Mouse (Mus musculus) midbrain, embryonic 10.5 days (tissue): ENCODE data around the gene Rfx7. TPM values are rescaled to one million over a fixed set of nuclear protein-coding genes. Genes with fewer than 3 reads are reported as not detected.

Experiments used
- DNase-seq: peaks from one replicate; pipeline ENCODE4 v3.0.0-alpha.2; 2017; ENCODE audit warnings: low spot score
- H3K27ac ChIP-seq: fragments of 300-500 bp; sonication (generic); replicated peaks from 2 replicates; pipeline ENCODE4 v1.5.1; 2016; ENCODE audit warnings: mild to moderate bottlenecking
- H3K27me3 ChIP-seq: fragments of 300-500 bp; sonication (generic); 2 replicates; pipeline ENCODE4 v1.6.1; 2016; ENCODE audit warnings: low read depth, mild to moderate bottlenecking; ENCODE audit not compliant: poor library complexity, severe bottlenecking
- H3K36me3 ChIP-seq: fragments of 300-500 bp; sonication (generic); 2 replicates; pipeline ENCODE4 v1.6.1; 2016; ENCODE audit warnings: mild to moderate bottlenecking, moderate library complexity
- H3K4me1 ChIP-seq: fragments of 300-500 bp; sonication (generic); 2 replicates; pipeline ENCODE4 v1.6.1; 2016
- H3K4me3 ChIP-seq: fragments of 300-500 bp; sonication (generic); 2 replicates; pipeline ENCODE4 v1.5.1; 2016; ENCODE audit warnings: mild to moderate bottlenecking, moderate library complexity
- H3K9me3 ChIP-seq: fragments of 300-500 bp; sonication (generic); replicated peaks from 2 replicates; pipeline ENCODE4 v1.6.1; 2016; ENCODE audit warnings: mild to moderate bottlenecking
- WGBS: fragments of 180-500 bp; shearing (Covaris S2); methylation state at CpG from one replicate; pipeline ENCODE4 v1.1.7; 2016; 5-methylcytosine and 5-hydroxymethylcytosine counted together
- polyA plus RNA-seq: library from polyadenylated mRNA; unstranded; fragments of >200 nt; fragmentation: Nextera tagmentation; extraction: Ambion mirVana; gene quantifications from 2 replicates; pipeline ENCODE4 v1.2.1, GENCODE M21; 2016

Gene Rfx7
- polyA plus RNA-seq, 1 experiment from 2014 or later: 14.8 TPM

DNA sequence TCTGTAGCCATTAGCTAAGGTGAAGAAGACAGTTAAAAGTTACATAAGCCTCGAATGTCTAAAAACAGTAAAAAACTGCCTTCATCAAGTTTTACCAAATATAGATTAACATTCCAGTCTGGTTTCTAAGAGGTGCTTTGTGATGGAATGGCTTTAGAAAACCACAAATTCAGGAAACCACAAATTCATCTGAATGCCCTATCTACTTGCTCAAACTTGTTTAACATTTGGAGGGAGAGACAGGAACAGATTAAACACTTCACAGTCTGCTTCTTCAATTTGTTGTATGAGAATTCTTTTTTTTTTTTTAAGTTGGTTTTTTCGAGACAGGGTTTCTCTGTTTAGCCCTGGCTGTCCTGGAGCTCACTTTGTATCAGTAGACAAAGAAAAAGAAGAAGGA is 117.7 kb downstream of the Rfx7 start:
- peaks cover 18% of the 10 kb centered on the region for H3K4me1 ChIP-seq
- H3K27ac ChIP-seq: no peak overlapping the region
- H3K9me3 ChIP-seq: no peaks in the 10 kb centered on the region
- DNase-seq: no peak
- no peak overlapping the region for H3K4me3 ChIP-seq
- H3K27me3 ChIP-seq: no peaks in the 10 kb centered on the region
- WGBS: 74% methylated on average over 2 of the region's 2 CpGs
- no peaks in the 10 kb centered on the region for H3K36me3 ChIP-seq

DNA sequence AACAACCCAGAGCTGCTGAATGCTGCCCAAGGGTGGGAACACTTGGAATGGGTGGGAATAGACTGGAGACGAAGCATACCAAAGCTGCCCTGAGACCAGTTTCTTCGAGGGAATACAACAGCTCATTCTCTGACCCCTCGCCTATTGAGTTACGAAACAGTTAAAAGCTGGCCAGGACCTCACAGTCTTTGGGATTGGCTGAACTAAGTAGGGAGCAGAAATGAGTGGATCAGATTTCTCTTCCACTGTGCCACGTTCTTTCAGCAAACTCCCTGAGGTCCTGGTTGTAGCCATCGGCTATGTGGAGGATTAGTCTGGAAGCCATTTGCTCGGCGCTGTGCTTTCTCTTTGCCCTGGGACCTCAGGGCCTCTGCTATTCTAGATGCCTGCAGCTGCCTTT is 120.9 kb downstream of the Rfx7 start:
- peak; percentile 51 for DNase-seq
- Histone ChIP-seq H3K36me3 (no peaks in the 10 kb centered on the region), H3K4me3 (peak overlapping the region; percentile 2; the same call in 1 of the 2 replicates), H3K27me3 (no peaks in the 10 kb centered on the region), H3K9me3 (no peaks in the 10 kb centered on the region), H3K4me1 (peaks cover 49% of the 10 kb centered on the region), H3K27ac (peak overlapping the region; percentile 75)
- WGBS: 32% methylated on average over 8 of the region's 8 CpGs

DNA sequence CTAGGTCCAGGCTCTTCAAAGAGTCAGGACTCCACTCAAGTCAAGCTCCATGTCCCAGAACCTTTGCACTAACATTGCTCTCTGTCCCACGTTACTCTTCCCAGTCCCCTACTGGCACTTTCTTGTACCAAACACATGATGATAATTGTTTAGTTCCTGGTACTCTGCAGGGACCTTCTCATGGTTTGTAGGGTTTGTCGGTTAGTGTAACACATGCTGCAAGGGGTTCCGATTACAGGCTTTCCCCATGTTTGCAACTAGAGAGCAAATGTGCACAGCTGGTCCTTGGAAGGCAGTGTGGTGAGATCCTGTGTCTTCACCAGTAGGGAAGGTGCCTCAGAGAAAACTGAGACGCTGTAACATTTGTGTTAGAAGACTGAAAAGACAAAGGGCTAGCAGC is 121.5 kb downstream of the Rfx7 start:
- no peaks in the 10 kb centered on the region for H3K36me3 ChIP-seq
- no peaks in the 10 kb centered on the region for H3K9me3 ChIP-seq
- H3K27ac ChIP-seq: peak overlapping the region; percentile 75
- no peak overlapping the region for H3K4me3 ChIP-seq
- 67% methylated on average over 4 of the region's 4 CpGs for WGBS
- H3K4me1 ChIP-seq: peaks cover 50% of the 10 kb centered on the region
- no peaks in the 10 kb centered on the region for H3K27me3 ChIP-seq
- DNase-seq: no peak

GRCm38 (mm10) chr9:72654593-72655242 is 122.7 kb downstream of the Rfx7 start:
- peaks cover 50% of the 10 kb centered on the region for H3K4me1 ChIP-seq

DNA sequence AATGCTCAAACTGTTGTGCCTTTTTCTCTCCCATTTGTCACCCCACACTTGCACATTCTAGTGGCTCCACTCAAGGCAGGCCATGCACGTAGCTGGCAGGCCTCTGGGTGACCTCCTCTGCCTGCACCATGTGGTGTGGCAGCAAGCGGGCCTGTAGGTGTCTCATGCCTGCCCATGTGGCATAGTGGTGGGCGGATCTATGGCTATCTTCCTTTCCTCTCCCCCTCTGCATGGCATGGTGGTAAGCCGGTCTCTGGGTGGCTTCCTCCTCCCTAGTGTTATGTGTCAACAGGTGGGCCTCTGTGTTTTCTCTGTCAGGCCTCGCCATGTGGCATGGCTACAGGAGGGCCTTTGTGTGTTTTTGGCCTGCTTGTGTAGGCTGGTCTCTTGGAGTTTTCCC is 123.6 kb downstream of the Rfx7 start:
- Histone ChIP-seq H3K4me1 (peaks cover 57% of the 10 kb centered on the region), H3K36me3 (no peaks in the 10 kb centered on the region), H3K9me3 (no peaks in the 10 kb centered on the region), H3K27ac (peak overlapping the region; percentile 43; the same call in 1 of the 2 replicates), H3K4me3 (no peak overlapping the region), H3K27me3 (no peaks in the 10 kb centered on the region)
- no peak for DNase-seq
- 75% methylated on average over 5 of the region's 5 CpGs for WGBS

More at GRCm38 (mm10) chr9:72654593-72655242, 122.7 kb downstream of the Rfx7 start:
- Histone ChIP-seq H3K36me3 (no peaks in the 10 kb centered on the region), H3K27ac (peak overlapping the region; percentile 43; the same call in 1 of the 2 replicates), H3K9me3 (no peaks in the 10 kb centered on the region), H3K27me3 (no peaks in the 10 kb centered on the region), H3K4me3 (no peak overlapping the region)
- DNase-seq: no peak
- 67% methylated on average over 6 of the region's 6 CpGs for WGBS

DNA sequence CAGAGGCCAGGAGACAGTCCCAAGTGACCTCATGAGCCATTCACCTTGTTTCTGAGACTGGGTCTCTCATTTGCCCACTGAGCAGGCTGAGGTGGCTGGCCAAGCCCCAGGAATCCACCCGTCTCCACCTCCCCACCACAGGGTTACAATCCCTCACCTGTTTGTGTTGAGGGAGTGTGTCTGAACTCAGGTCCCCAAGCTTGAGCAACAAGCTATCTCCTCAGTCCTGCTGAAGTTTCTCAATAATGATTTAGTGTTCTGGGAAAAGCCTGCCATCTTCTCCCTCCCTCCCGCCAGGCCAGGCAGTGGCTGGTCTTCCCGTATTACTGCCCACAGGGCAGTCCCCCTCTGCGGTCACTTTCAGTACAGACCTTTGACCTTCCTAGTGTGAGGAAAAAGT is 124.5 kb downstream of the Rfx7 start:
- 18% methylated on average over 4 of the region's 4 CpGs for WGBS
- peak overlapping the region; percentile 55 for H3K27ac ChIP-seq
- H3K4me3 ChIP-seq: no peak overlapping the region

GRCm38 (mm10) chr9:72656940-72657339 is 124.9 kb downstream of the Rfx7 start:
- DNase-seq: no peak
- H3K27me3 ChIP-seq: no peaks in the 10 kb centered on the region
- no peaks in the 10 kb centered on the region for H3K36me3 ChIP-seq
- H3K9me3 ChIP-seq: no peaks in the 10 kb centered on the region
- H3K4me3 ChIP-seq: no peak overlapping the region
- 18% methylated on average over 3 of the region's 3 CpGs for WGBS
- H3K4me1 ChIP-seq: peaks cover 69% of the 10 kb centered on the region
- H3K27ac ChIP-seq: peak overlapping the region; percentile 55; the same call in 1 of the 2 replicates

More for the DNA sequence above, 124.5 kb downstream of the Rfx7 start:
- Histone ChIP-seq H3K36me3 (no peaks in the 10 kb centered on the region), H3K4me1 (peaks cover 65% of the 10 kb centered on the region), H3K9me3 (no peaks in the 10 kb centered on the region), H3K27me3 (no peaks in the 10 kb centered on the region)
- DNase-seq: no peak

DNA sequence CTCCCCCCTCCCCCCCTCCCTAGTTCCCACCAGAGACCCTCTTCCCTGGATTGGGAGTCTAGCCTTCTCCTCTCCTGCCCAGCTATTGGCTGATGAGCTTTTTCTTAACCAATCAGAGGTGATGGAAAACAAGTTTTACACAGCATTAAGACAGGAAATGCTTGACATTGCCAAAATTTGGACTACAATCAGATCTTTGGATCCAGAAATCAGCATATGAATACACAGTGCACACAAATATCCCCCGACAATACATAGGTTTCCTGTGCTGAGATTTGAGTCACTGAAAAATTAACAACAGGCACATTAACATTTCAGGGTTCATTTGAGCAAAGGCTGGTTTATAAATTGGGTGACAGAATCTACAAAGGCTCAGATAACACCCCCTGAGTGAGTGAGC is 125.7 kb downstream of the Rfx7 start:
- H3K4me3 ChIP-seq: no peak overlapping the region
- no peaks in the 10 kb centered on the region for H3K36me3 ChIP-seq
- DNase-seq: no peak
- H3K27me3 ChIP-seq: no peaks in the 10 kb centered on the region
- no peaks in the 10 kb centered on the region for H3K9me3 ChIP-seq
- 0 out of 2 replicates have a peak overlapping the region, but pooled peaks have one; percentile 55 for H3K27ac ChIP-seq
- H3K4me1 ChIP-seq: peaks cover 68% of the 10 kb centered on the region
- 85% methylated on average over 1 of the region's 1 CpGs for WGBS

GRCm38 (mm10) chr9:72660139-72660538 is 128.1 kb downstream of the Rfx7 start:
- peaks cover 15% of the 10 kb centered on the region for H3K36me3 ChIP-seq
- H3K27ac ChIP-seq: peak overlapping the region; percentile 100; the same call in 1 of the 2 replicates
- peaks cover 67% of the 10 kb centered on the region for H3K4me1 ChIP-seq
- no peaks in the 10 kb centered on the region for H3K27me3 ChIP-seq
- DNase-seq: no peak
- H3K9me3 ChIP-seq: no peaks in the 10 kb centered on the region
- H3K4me3 ChIP-seq: no peak overlapping the region
- 83% methylated on average over 4 of the region's 4 CpGs for WGBS

DNA sequence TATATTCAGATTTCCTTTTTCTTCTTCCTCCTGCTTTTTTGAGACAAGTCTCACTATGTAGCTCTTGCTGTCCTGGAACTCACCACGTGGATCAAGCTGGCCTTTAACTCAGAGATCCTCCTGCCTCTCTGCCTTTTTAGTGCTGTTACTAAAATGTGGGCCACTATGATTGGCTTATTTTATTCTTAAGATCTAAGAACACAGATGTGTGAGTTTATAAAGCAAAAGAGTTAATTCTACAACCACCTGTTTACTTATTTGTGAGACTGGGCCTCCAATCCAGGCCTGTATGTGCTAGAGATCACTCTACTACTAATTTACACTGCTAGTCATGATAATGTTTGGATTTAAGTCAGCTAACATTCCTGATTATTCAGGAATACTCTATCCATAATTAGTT is 128.9 kb downstream of the Rfx7 start:
- peak overlapping the region; percentile 97 for H3K4me3 ChIP-seq
- no peaks in the 10 kb centered on the region for H3K27me3 ChIP-seq
- H3K27ac ChIP-seq: peak overlapping the region; percentile 100
- H3K9me3 ChIP-seq: no peaks in the 10 kb centered on the region
- 41% methylated on average over 1 of the region's 1 CpGs for WGBS
- H3K36me3 ChIP-seq: peaks cover 22% of the 10 kb centered on the region
- no peak for DNase-seq
- peaks cover 67% of the 10 kb centered on the region for H3K4me1 ChIP-seq

- no peaks in the 10 kb centered on the region for H3K9me3 ChIP-seq
- no peaks in the 10 kb centered on the region for H3K27me3 ChIP-seq
- no peak for DNase-seq
- H3K27ac ChIP-seq: peak overlapping the region; percentile 100
- H3K4me3 ChIP-seq: peak overlapping the region; percentile 97
- peaks cover 61% of the 10 kb centered on the region for H3K4me1 ChIP-seq
- H3K36me3 ChIP-seq: peaks cover 27% of the 10 kb centered on the region
- WGBS: under 1% methylated on average over 13 of the region's 13 CpGs
These were observed 129.5 kb downstream of the Rfx7 start for GRCm38 (mm10) chr9:72661561-72661894.

GRCm38 (mm10) chr9:72661895-72662661 is 130.0 kb downstream of the Rfx7 start, which contains the start of gene Nedd4:
Gene Nedd4, plus strand, starts transcription at chr9:72662346.
- peak; percentile 98 for DNase-seq
- H3K4me3 ChIP-seq: peak within 1 kb of the TSS; percentile 97
- H3K27me3 ChIP-seq: no peaks in the 10 kb centered on the region
- peaks cover 57% of the 10 kb centered on the region for H3K4me1 ChIP-seq
- under 1% methylated on average over 83 of the region's 83 CpGs for WGBS
- H3K27ac ChIP-seq: peak within 1 kb of the TSS; percentile 100
- H3K9me3 ChIP-seq: no peaks in the 10 kb centered on the region
- peaks cover 32% of the 10 kb centered on the region for H3K36me3 ChIP-seq
